Mouse (Mus musculus): ENCODE data around the gene Tspan32. TPM values are rescaled to one million over a fixed set of nuclear protein-coding genes. Genes with fewer than 3 reads are reported as not detected.

The Tspan32 gene
- total RNA-seq (2023): 147 TPM

DNA sequence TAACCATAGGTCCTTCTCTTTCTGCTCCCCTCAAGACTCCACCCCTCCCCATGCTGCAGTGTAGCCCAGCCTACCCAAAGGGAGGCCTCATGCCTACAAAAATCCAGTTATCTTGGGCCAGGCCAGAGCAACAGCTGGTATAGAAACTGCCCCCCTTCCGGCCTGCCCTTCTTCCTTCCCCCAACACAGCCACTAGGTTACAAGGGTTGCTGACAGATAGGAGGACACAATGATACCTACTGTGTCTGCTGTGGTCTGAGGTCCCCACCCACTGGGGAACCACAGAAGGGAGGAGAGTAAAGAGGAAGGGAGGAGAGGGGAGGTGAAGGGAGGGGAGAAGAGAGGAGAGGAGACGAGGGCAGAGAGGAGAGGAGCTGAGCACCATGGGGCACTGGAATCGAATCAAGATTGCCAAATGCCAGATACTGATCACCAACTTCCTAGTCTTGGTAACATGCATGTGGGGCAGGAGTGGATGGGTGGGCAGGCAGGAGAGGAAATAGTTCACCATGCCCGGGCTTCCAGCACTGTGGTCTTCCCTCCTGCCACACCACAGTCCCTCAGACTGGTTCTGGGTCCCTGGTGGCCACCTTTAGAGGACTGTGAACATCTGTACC lies at the start of gene Tspan32:
Gene Tspan32, plus strand, starts transcription at position 320 of the 617 bp plus-strand sequence.

DNA sequence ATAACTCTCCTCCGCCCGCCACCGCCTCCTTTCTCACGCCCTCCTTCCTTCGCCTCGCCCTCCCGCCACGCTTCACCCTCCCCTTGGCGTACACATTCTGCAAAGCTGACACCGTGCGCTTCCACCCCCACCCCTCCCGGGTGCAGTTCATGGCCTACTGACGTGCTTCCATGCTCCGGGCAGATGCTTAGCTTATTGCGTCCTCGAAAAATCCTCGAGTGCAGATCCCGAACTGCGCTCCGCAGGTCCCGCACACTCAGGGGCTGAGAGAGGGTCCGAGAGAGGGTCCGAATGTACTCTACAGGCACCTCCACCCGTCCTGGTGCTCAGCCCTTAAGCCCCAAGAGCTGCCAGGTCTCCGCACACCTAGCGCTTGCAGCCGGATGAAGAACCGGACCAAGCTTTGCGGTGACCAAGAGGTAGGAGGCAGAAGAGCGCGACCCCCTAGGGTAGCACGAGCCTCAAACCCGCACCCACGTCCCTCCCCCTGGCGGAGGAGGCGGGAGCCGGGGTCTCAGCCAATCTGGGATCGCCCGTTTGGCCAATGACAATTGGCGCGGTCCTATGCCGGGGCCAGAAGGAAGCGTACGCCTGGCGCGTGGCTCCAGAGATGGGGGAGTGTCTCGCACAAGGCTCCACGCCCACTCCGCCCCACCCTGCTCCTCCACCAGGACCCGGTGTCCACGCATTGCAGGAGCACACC lies 35.9 kb upstream of the Tspan32 start, which contains the start of gene Ascl2:
Gene Ascl2, minus strand, starts transcription at position 456 of the 703 bp plus-strand sequence.

DNA sequence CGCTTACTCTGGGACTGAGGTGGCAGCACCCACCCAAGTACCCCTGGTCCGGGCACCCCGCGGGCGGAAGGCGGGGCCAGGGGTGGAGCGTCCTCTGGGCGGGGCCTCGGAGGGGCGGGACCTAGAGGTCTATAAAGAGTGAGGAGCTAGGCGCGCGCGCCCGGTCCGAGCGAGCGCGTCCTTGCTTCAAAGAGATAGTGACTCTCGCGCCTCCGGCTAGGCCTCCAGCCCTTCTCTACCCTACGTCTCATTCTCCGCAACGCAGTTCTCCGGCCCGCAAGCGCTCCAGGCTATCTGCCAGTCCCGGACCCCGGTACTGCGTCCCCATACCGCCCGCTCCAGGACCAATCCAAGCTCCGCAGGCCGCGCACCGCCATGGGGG lies 47.8 kb downstream of the Tspan32 start, which contains the start of gene Cd81:
Gene Cd81, plus strand, starts transcription at position 114 of the 382 bp plus-strand sequence.

DNA sequence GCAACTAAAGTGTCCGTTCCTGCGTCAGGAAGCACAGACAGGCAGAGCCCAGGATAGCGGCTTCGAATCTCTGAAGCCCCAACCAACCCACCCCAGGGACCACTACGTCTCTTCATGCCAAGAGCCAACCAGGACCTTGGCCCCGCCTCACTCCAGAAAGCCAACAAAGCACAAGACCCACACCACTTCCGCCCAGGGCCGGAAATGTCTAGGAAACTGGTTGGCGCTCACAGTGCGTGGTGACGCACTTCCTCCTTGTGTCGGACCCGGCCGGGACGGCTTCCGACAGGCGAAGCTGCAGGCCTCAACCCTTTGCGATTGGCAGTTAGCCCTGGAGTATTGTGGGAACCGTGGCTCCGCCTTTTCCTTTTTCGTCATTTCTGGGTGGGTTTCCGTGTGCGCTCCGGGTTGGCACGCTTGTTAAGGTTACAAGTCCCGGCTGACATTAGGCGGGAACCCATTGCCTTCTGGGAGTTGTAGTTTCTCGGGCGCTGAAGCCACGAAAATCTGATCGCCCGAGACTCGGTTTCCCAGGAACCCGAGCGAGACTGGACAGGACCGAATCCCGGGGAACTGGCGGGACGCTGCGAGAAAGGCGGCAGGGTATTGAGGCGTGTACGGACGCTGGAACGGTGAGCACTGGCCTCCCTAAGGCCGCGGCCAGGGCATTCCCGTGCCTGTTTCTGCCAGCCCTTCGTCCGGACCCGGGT lies 64.2 kb downstream of the Tspan32 start, which contains the start of gene Tssc4:
Gene Tssc4, plus strand, starts transcription at position 368 of the 710 bp plus-strand sequence.

Other genes with a start within 250 kb of the Tspan32 start
- gene Th, start 73.9 kb upstream of the Tspan32 start, total RNA-seq (2023): not detected
- not detected for gene Ascl2, start 35.8 kb upstream of the Tspan32 start, total RNA-seq (2023)
- gene Cd81, start 47.7 kb downstream of the Tspan32 start, total RNA-seq (2023): 39.8 TPM
- gene Tssc4, start 64.2 kb downstream of the Tspan32 start, total RNA-seq (2023): 12.6 TPM
- gene Trpm5, start 89.6 kb downstream of the Tspan32 start, total RNA-seq (2023): 0.35 TPM
- gene Kcnq1, start 101.3 kb downstream of the Tspan32 start, total RNA-seq (2023): not detected

Measured in CD4-positive naive resting alpha-beta T cell, adult 76 days (primary cell).